Mouse (Mus musculus): ENCODE results near the gene Gm15446. TPM values are rescaled to one million over a fixed set of nuclear protein-coding genes. Genes with fewer than 3 reads are reported as not detected.
A peak's percentile ranks its signal among the peaks of the same experiment; 100 is the strongest.
"Not testable (repeated sequence)": the region's sequence is repeated elsewhere in the genome, so short reads cannot be mapped to it uniquely, and the experiment has no call there.

The Gm15446 gene
- polyA plus RNA-seq (2015; fragmentation: Nextera tagmentation; extraction: Ambion mirVana): 0.43 and 0.61 TPM in 2 replicates

- 0 out of 2 replicates have a peak within 1 kb of the TSS, but pooled peaks have one; percentile 37 for H3K27ac ChIP-seq (replicated peaks)
- H3K4me2 ChIP-seq (replicated peaks): peak within 1 kb of the TSS; percentile 67
- H3K36me3 ChIP-seq, H3K9me3 ChIP-seq, H3K27me3 ChIP-seq: not testable (repeated sequence)
- under 1% methylated on average over 22 of the region's 22 CpGs for WGBS
- peak; percentile 99 for ATAC-seq (replicated peaks)
- peak within 1 kb of the TSS; percentile 60 for H3K4me3 ChIP-seq
- H3K9ac ChIP-seq (replicated peaks): peak within 1 kb of the TSS; percentile 64
- H3K4me1 ChIP-seq: peaks cover 11% of the 10 kb centered on the region
Measured at GRCm38 (mm10) chr5:109923261-109924071, at the start of gene Gm15446. Gm15446 (plus strand) TSS chr5:109923400.

- WGBS: 18% methylated on average over 2 of the region's 2 CpGs
- not testable (repeated sequence) for ATAC-seq (replicated peaks); H3K36me3 ChIP-seq; H3K9me3 ChIP-seq; H3K27me3 ChIP-seq; H3K27ac ChIP-seq (replicated peaks)
- H3K4me2 ChIP-seq (replicated peaks): peak overlapping the region; percentile 67
- H3K4me3 ChIP-seq: peak overlapping the region; percentile 60
- H3K4me1 ChIP-seq: peaks cover 11% of the 10 kb centered on the region
- H3K9ac ChIP-seq (replicated peaks): peak overlapping the region; percentile 64
Measured at GRCm38 (mm10) chr5:109924129-109924528, 929 bp downstream of the Gm15446 start.

DNA sequence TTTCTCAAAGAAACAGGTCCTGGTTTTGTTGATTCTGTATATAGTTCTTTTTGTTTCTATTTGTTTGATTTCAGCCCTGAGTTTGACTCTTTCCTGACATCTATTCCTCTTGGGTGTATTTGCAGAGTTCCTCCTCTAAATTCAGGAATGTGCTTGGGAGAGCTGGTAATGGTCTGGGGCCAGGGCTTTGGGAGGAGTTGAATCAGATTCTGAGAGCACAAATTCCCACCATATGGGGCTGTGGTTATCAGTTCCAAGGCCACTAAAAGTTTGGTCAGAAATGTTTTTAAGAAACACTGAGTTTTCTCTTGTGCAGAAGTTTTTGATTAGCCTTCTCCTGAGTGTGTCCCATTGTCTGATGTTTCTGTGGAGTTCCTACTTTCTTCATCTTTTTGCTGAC is 1.7 kb downstream of the Gm15446 start:
- no peak overlapping the region for H3K4me2 ChIP-seq (replicated peaks)

GRCm38 (mm10) chr5:109950281-109950680 is 27.1 kb downstream of the Gm15446 start:
- no peak for ATAC-seq (replicated peaks)
- Histone ChIP-seq H3K4me3 (no peak overlapping the region), H3K9me3 (no peaks in the 10 kb centered on the region), H3K27ac (replicated peaks) (no peak overlapping the region), H3K36me3 (no peaks in the 10 kb centered on the region), H3K4me1 (no peaks in the 10 kb centered on the region), H3K27me3 (no peaks in the 10 kb centered on the region), H3K4me2 (replicated peaks) (no peak overlapping the region), H3K9ac (replicated peaks) (no peak overlapping the region)
- WGBS: no CpG with 5 or more reads among the region's 1 CpGs

More for the DNA sequence above, 1.7 kb downstream of the Gm15446 start:
- Histone ChIP-seq H3K4me3 (no peak overlapping the region), H3K9ac (replicated peaks) (no peak overlapping the region), H3K27ac (replicated peaks) (no peak overlapping the region), H3K27me3 (no peaks in the 10 kb centered on the region), H3K9me3 (no peaks in the 10 kb centered on the region), H3K36me3 (no peaks in the 10 kb centered on the region), H3K4me1 (peaks cover 11% of the 10 kb centered on the region)
- ATAC-seq (replicated peaks): no peak

GRCm38 (mm10) chr5:109980743-109981142 is 57.5 kb downstream of the Gm15446 start:
- H3K9me3 ChIP-seq; H3K27me3 ChIP-seq; ATAC-seq (replicated peaks); H3K4me2 ChIP-seq (replicated peaks); H3K27ac ChIP-seq (replicated peaks); H3K9ac ChIP-seq (replicated peaks); H3K36me3 ChIP-seq; H3K4me1 ChIP-seq; H3K4me3 ChIP-seq: not testable (repeated sequence)
- WGBS: no CpG with 5 or more reads among the region's 2 CpGs

Other genes with a start within 250 kb of the Gm15446 start
- 1.3 and 1.8 TPM in 2 replicates for gene 5430403G16Rik, start 232.4 kb upstream of the Gm15446 start, polyA plus RNA-seq (2015; fragmentation: Nextera tagmentation; extraction: Ambion mirVana)
- gene 4930522L14Rik, start 171.5 kb upstream of the Gm15446 start, polyA plus RNA-seq (2015; fragmentation: Nextera tagmentation; extraction: Ambion mirVana): 4.7 and 5.2 TPM in 2 replicates
- gene Zfp932, start 73.1 kb downstream of the Gm15446 start, polyA plus RNA-seq (2015; fragmentation: Nextera tagmentation; extraction: Ambion mirVana): 27.7 and 30.3 TPM in 2 replicates
- 4.6 and 8.8 TPM in 2 replicates for gene Gm17655, start 149.1 kb downstream of the Gm15446 start, polyA plus RNA-seq (2015; fragmentation: Nextera tagmentation; extraction: Ambion mirVana)
- gene Gm35315, start 171.0 kb downstream of the Gm15446 start, polyA plus RNA-seq (2015; fragmentation: Nextera tagmentation; extraction: Ambion mirVana): 0.70 and 1.0 TPM in 2 replicates
- gene Plcxd1, start 176.6 kb downstream of the Gm15446 start, polyA plus RNA-seq (2015; fragmentation: Nextera tagmentation; extraction: Ambion mirVana): 2.6 and 2.8 TPM in 2 replicates
- 66.3 and 67.9 TPM in 2 replicates for gene Gtpbp6, start 184.8 kb downstream of the Gm15446 start, polyA plus RNA-seq (2015; fragmentation: Nextera tagmentation; extraction: Ambion mirVana)
- gene Zfp605, start 186.7 kb downstream of the Gm15446 start, polyA plus RNA-seq (2015; fragmentation: Nextera tagmentation; extraction: Ambion mirVana): 17.3 and 17.9 TPM in 2 replicates
- 85.2 and 86.9 TPM in 2 replicates for gene Chfr, start 212.4 kb downstream of the Gm15446 start, polyA plus RNA-seq (2015; fragmentation: Nextera tagmentation; extraction: Ambion mirVana)

All from forebrain, embryonic 15.5 days (tissue).